Mouse (Mus musculus): ENCODE measurements around the gene Crmp1. TPM values are rescaled to one million over a fixed set of nuclear protein-coding genes. Genes with fewer than 3 reads are reported as not detected.

Gene Crmp1
- polyA plus RNA-seq, 1 experiment, result not detected

- H3K4me3 ChIP-seq (ENCODE audit: insufficient read depth, low read length), result no peak overlapping the region
- TF ChIP-seq POLR2A (IDR thresholded peaks at IDR 0.05; ENCODE audit: borderline replicate concordance, low read depth, low read length) (no peak), CTCF (IDR thresholded peaks at IDR 0.05; ENCODE audit: low read depth, low read length) (no peak)
- H3K27ac ChIP-seq (ENCODE audit: insufficient read depth, low read depth, low read length), result no peak overlapping the region
- no peaks in the 10 kb centered on the region for H3K4me1 ChIP-seq (ENCODE audit: control insufficient read depth, insufficient read depth, low read length)
Observed at GRCm38 (mm10) chr5:37233010-37233557, 8.7 kb upstream of the Crmp1 start.

GRCm38 (mm10) chr5:37238654-37239053, 3.1 kb upstream of the Crmp1 start:
- H3K4me1 ChIP-seq (ENCODE audit: control insufficient read depth, insufficient read depth, low read length), result no peaks in the 10 kb centered on the region
- no peak overlapping the region for H3K27ac ChIP-seq (ENCODE audit: insufficient read depth, low read depth, low read length)
- TF ChIP-seq CTCF (IDR thresholded peaks at IDR 0.05; ENCODE audit: low read depth, low read length), result no peak
- no peak for TF ChIP-seq POLR2A (IDR thresholded peaks at IDR 0.05; ENCODE audit: borderline replicate concordance, low read depth, low read length)
- no peak overlapping the region for H3K4me3 ChIP-seq (ENCODE audit: insufficient read depth, low read length)

GRCm38 (mm10) chr5:37240550-37240949, 1.2 kb upstream of the Crmp1 start:
- H3K4me1 ChIP-seq (ENCODE audit: control insufficient read depth, insufficient read depth, low read length), result no peaks in the 10 kb centered on the region
- H3K27ac ChIP-seq (ENCODE audit: insufficient read depth, low read depth, low read length), result no peak overlapping the region
- TF ChIP-seq POLR2A (IDR thresholded peaks at IDR 0.05; ENCODE audit: borderline replicate concordance, low read depth, low read length) (no peak), CTCF (IDR thresholded peaks at IDR 0.05; ENCODE audit: low read depth, low read length) (no peak)
- no peak overlapping the region for H3K4me3 ChIP-seq (ENCODE audit: insufficient read depth, low read length)

- no peak overlapping the region for H3K27ac ChIP-seq (ENCODE audit: insufficient read depth, low read depth, low read length)
- H3K4me1 ChIP-seq (ENCODE audit: control insufficient read depth, insufficient read depth, low read length), result no peaks in the 10 kb centered on the region
- TF ChIP-seq CTCF (IDR thresholded peaks at IDR 0.05; ENCODE audit: low read depth, low read length) (no peak), POLR2A (IDR thresholded peaks at IDR 0.05; ENCODE audit: borderline replicate concordance, low read depth, low read length) (no peak)
- H3K4me3 ChIP-seq (ENCODE audit: insufficient read depth, low read length), result no peak overlapping the region
Observed at GRCm38 (mm10) chr5:37241224-37241623, 516 bp upstream of the Crmp1 start.

GRCm38 (mm10) chr5:37242360-37243168, 824 bp downstream of the Crmp1 start:
- H3K4me3 ChIP-seq (ENCODE audit: insufficient read depth, low read length), result no peak overlapping the region
- no peak overlapping the region for H3K27ac ChIP-seq (ENCODE audit: insufficient read depth, low read depth, low read length)
- TF ChIP-seq POLR2A (IDR thresholded peaks at IDR 0.05; ENCODE audit: borderline replicate concordance, low read depth, low read length) (no peak), CTCF (IDR thresholded peaks at IDR 0.05; ENCODE audit: low read depth, low read length) (no peak)
- no peaks in the 10 kb centered on the region for H3K4me1 ChIP-seq (ENCODE audit: control insufficient read depth, insufficient read depth, low read length)

GRCm38 (mm10) chr5:37243169-37243886, 1.6 kb downstream of the Crmp1 start:
- Histone ChIP-seq H3K27ac (ENCODE audit: insufficient read depth, low read depth, low read length) (no peak overlapping the region), H3K4me1 (ENCODE audit: control insufficient read depth, insufficient read depth, low read length) (no peaks in the 10 kb centered on the region), H3K4me3 (ENCODE audit: insufficient read depth, low read length) (no peak overlapping the region)
- no peak for TF ChIP-seq CTCF (IDR thresholded peaks at IDR 0.05; ENCODE audit: low read depth, low read length)
- no peak for TF ChIP-seq POLR2A (IDR thresholded peaks at IDR 0.05; ENCODE audit: borderline replicate concordance, low read depth, low read length)

GRCm38 (mm10) chr5:37244161-37244560, 2.4 kb downstream of the Crmp1 start:
- Histone ChIP-seq H3K4me3 (ENCODE audit: insufficient read depth, low read length) (no peak overlapping the region), H3K27ac (ENCODE audit: insufficient read depth, low read depth, low read length) (no peak overlapping the region), H3K4me1 (ENCODE audit: control insufficient read depth, insufficient read depth, low read length) (no peaks in the 10 kb centered on the region)
- TF ChIP-seq CTCF (IDR thresholded peaks at IDR 0.05; ENCODE audit: low read depth, low read length), result no peak

- Histone ChIP-seq H3K27ac (ENCODE audit: insufficient read depth, low read depth, low read length) (no peak overlapping the region), H3K4me3 (ENCODE audit: insufficient read depth, low read length) (no peak overlapping the region), H3K4me1 (ENCODE audit: control insufficient read depth, insufficient read depth, low read length) (no peaks in the 10 kb centered on the region)
- TF ChIP-seq POLR2A (IDR thresholded peaks at IDR 0.05; ENCODE audit: borderline replicate concordance, low read depth, low read length), result no peak
- no peak for TF ChIP-seq CTCF (IDR thresholded peaks at IDR 0.05; ENCODE audit: low read depth, low read length)
Observed at GRCm38 (mm10) chr5:37244666-37245242, 3.0 kb downstream of the Crmp1 start.

- Histone ChIP-seq H3K4me3 (ENCODE audit: insufficient read depth, low read length) (no peak overlapping the region), H3K4me1 (ENCODE audit: control insufficient read depth, insufficient read depth, low read length) (no peaks in the 10 kb centered on the region), H3K27ac (ENCODE audit: insufficient read depth, low read depth, low read length) (no peak overlapping the region)
- TF ChIP-seq POLR2A (IDR thresholded peaks at IDR 0.05; ENCODE audit: borderline replicate concordance, low read depth, low read length), result no peak
- TF ChIP-seq CTCF (IDR thresholded peaks at IDR 0.05; ENCODE audit: low read depth, low read length), result no peak
Observed at GRCm38 (mm10) chr5:37245651-37246050, 3.9 kb downstream of the Crmp1 start.

Data from bone marrow macrophage, adult 2 months (primary cell).